Mouse (Mus musculus) forebrain, embryonic 12.5 days (tissue): ENCODE data around the gene Vmn1r159. TPM values are rescaled to one million over a fixed set of nuclear protein-coding genes. Genes with fewer than 3 reads are reported as not detected.
"Not testable (repeated sequence)": the region's sequence is repeated elsewhere in the genome, so short reads cannot be mapped to it uniquely, and the experiment has no call there.

ENCODE experiments used
- ATAC-seq: fragments of 200-750 bp; cut with Nextera tagmentation; 2 replicates; pipeline ENCODE4 v1.8.0; 2017; ENCODE audit warnings: moderate TSS enrichment; ENCODE audit not compliant: low FRiP score
- H3K27ac ChIP-seq: fragments of 300-500 bp; sonication (generic); 2 replicates; pipeline ENCODE4 v1.5.1; 2016; ENCODE audit warnings: mild to moderate bottlenecking
- H3K27me3 ChIP-seq: fragments of 300-500 bp; sonication (generic); 2 replicates; pipeline ENCODE4 v1.6.1; 2016; ENCODE audit warnings: mild to moderate bottlenecking
- H3K36me3 ChIP-seq: fragments of 300-500 bp; sonication (generic); replicated peaks from 2 replicates; pipeline ENCODE4 v1.6.1; 2016; ENCODE audit warnings: mild to moderate bottlenecking
- H3K4me1 ChIP-seq: fragments of 300-500 bp; sonication (generic); 2 replicates; pipeline ENCODE4 v1.6.1; 2016
- H3K4me2 ChIP-seq: fragments of 300-500 bp; sonication (generic); 2 replicates; pipeline ENCODE4 v1.6.1; 2016; ENCODE audit warnings: mild to moderate bottlenecking, moderate library complexity
- H3K4me3 ChIP-seq: fragments of 300-500 bp; sonication (generic); replicated peaks from 2 replicates; pipeline ENCODE4 v1.5.1; 2016; ENCODE audit warnings: mild to moderate bottlenecking
- H3K9ac ChIP-seq: fragments of 300-500 bp; sonication (generic); 2 replicates; pipeline ENCODE4 v1.6.1; 2016; ENCODE audit warnings: mild to moderate bottlenecking
- H3K9me3 ChIP-seq: fragments of 300-500 bp; sonication (generic); 2 replicates; pipeline ENCODE4 v1.6.1; 2016
- WGBS: fragments of 180-500 bp; shearing (Covaris S2); methylation state at CpG from one replicate; pipeline ENCODE4 v1.1.7; 2016; 5-methylcytosine and 5-hydroxymethylcytosine counted together
- polyA plus RNA-seq: library from polyadenylated mRNA; unstranded; fragments of >200 nt; fragmentation: Nextera tagmentation; extraction: Ambion mirVana; gene quantifications from 2 replicates; pipeline ENCODE4 v1.2.1, GENCODE M21; 2016

The Vmn1r159 gene
- not detected in 2 replicates for polyA plus RNA-seq

GRCm38 (mm10) chr7:22843505-22843904 is at the start of gene Vmn1r159:
Vmn1r159 (minus strand) TSS chr7:22843605.
- H3K27me3 ChIP-seq, H3K4me2 ChIP-seq, H3K4me1 ChIP-seq, H3K4me3 ChIP-seq, H3K36me3 ChIP-seq, H3K27ac ChIP-seq, H3K9ac ChIP-seq, H3K9me3 ChIP-seq, ATAC-seq: not testable (repeated sequence)
- WGBS: 73% methylated on average over 3 of the region's 3 CpGs

GRCm38 (mm10) chr7:22870924-22871323 is 27.5 kb upstream of the Vmn1r159 start, which contains the start of gene Vmn1r160:
Vmn1r160 (plus strand) TSS chr7:22871224.
- H3K9ac ChIP-seq, H3K4me3 ChIP-seq, H3K36me3 ChIP-seq, H3K27ac ChIP-seq, H3K9me3 ChIP-seq, H3K4me2 ChIP-seq, H3K27me3 ChIP-seq, H3K4me1 ChIP-seq, ATAC-seq: not testable (repeated sequence)
- WGBS: 43% methylated on average over 1 of the region's 3 CpGs

Other genes starting within 250 kb of the Vmn1r159 start
- not detected in 2 replicates for gene Vmn1r155, start 185.6 kb downstream of the Vmn1r159 start, polyA plus RNA-seq
- gene Gm8693, start 151.3 kb downstream of the Vmn1r159 start, polyA plus RNA-seq: not detected in 2 replicates
- gene Gm4567, start 123.9 kb downstream of the Vmn1r159 start, polyA plus RNA-seq: not detected in 2 replicates
- not detected in 2 replicates for gene Vmn1r157, start 81.9 kb downstream of the Vmn1r159 start, polyA plus RNA-seq
- not detected in 2 replicates for gene Vmn1r158, start 52.8 kb downstream of the Vmn1r159 start, polyA plus RNA-seq
- gene Vmn1r160, start 27.6 kb upstream of the Vmn1r159 start, polyA plus RNA-seq: not detected in 2 replicates
- gene Gm4214, start 141.1 kb upstream of the Vmn1r159 start, polyA plus RNA-seq: not detected in 2 replicates
- gene Gm4216, start 176.3 kb upstream of the Vmn1r159 start, polyA plus RNA-seq: not detected in 2 replicates
- not detected in 2 replicates for gene Vmn1r163, start 211.9 kb upstream of the Vmn1r159 start, polyA plus RNA-seq
- gene Gm8720, start 223.9 kb upstream of the Vmn1r159 start, polyA plus RNA-seq: not detected in 2 replicates